Mouse (Mus musculus): ENCODE data around the gene Sdcbp2. TPM values are rescaled to one million over a fixed set of nuclear protein-coding genes. Genes with fewer than 3 reads are reported as not detected.

Sdcbp2 gene
- polyA plus RNA-seq, 1 experiment from 2014 or later: 14.1 TPM

DNA sequence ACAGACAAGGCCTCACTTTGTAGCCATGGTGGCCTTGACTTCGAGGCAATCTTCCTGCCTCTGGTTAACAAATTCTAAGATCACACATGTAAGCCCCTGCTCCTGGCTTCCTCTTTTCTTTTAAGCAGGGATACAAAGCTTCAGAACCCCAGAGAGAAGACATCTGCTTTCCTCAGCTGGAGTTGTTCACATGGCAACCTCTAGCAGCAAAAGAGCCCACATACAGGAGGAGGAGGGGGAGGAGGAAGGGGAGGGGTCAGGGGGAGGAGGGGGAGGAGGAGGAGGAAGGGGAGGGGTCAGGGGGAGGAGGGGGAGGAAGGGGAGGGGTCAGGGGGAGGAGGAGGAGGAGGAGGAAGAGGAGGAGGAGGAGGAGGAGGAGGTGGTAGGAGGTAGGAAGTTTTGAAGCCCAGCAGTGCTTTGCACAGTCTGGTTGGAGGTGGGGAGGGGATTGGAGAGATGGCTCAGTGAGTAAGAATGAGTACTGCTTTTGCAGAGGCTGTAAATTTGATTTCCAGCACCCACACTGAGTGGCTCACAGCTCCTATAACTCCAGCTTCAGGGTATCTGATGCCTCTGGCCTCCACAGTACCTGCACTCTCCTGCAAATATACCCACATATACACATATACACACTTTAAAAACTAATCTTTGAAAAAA, 36.3 kb upstream of the Sdcbp2 start:
- H3K4me2 ChIP-seq (replicated peaks; ENCODE audit: low read depth, low read length): no peak overlapping the region; the same call in 1 of the 2 replicates
- no peak overlapping the region for H3K9ac ChIP-seq (replicated peaks; ENCODE audit: low read depth, low read length)
- no peak overlapping the region for H3K4me3 ChIP-seq (ENCODE audit: low read depth, low read length)
- H3K27me3 ChIP-seq (ENCODE audit: control insufficient read depth, insufficient read depth, low read length): no peaks in the 10 kb centered on the region
- peak; percentile 53; the same call in 1 of the 2 replicates for ATAC-seq (ENCODE audit: insufficient number of reproducible peaks, insufficient read depth, low FRiP score, low read depth)
- no peaks in the 10 kb centered on the region for H3K9me3 ChIP-seq (ENCODE audit: control insufficient read depth, low read depth, low read length)
- 0 out of 2 replicates have a peak, but pooled peaks cover 6% of the 10 kb centered on the region for H3K4me1 ChIP-seq (ENCODE audit: control insufficient read depth, insufficient read depth, low read length)
- H3K27ac ChIP-seq (ENCODE audit: low read length): peak overlapping the region; percentile 76
- 31% methylated on average over 1 of the region's 1 CpGs for WGBS
- no peaks in the 10 kb centered on the region for H3K36me3 ChIP-seq (ENCODE audit: control insufficient read depth, insufficient read depth, low read length)

DNA sequence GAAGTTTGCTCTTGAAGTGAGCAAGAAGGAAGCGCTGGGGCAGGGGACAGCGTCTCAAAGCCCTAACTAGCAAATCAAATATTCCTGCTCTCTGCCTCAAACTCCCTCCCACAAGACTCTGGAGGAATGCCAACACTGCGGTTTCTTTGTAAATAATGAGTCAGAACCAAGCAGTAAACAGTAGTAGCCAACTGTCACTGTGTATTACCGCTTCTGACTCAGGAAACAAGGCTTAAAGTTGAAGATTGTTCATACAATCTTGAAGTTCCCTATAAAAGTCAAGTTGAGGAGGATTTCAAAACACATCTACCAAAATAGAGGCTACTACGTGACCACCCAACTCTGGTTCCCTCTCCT, 35.8 kb upstream of the Sdcbp2 start:
- 40% methylated on average over 5 of the region's 5 CpGs for WGBS
- Histone ChIP-seq H3K4me1 (ENCODE audit: control insufficient read depth, insufficient read depth, low read length) (0 out of 2 replicates have a peak, but pooled peaks cover 6% of the 10 kb centered on the region), H3K36me3 (ENCODE audit: control insufficient read depth, insufficient read depth, low read length) (no peaks in the 10 kb centered on the region), H3K27ac (ENCODE audit: low read length) (peak overlapping the region; percentile 76), H3K4me3 (ENCODE audit: low read depth, low read length) (no peak overlapping the region), H3K9ac (replicated peaks; ENCODE audit: low read depth, low read length) (no peak overlapping the region), H3K27me3 (ENCODE audit: control insufficient read depth, insufficient read depth, low read length) (no peaks in the 10 kb centered on the region), H3K4me2 (replicated peaks; ENCODE audit: low read depth, low read length) (no peak overlapping the region; the same call in 1 of the 2 replicates), H3K9me3 (ENCODE audit: control insufficient read depth, low read depth, low read length) (no peaks in the 10 kb centered on the region)
- peak; percentile 34; the same call in 1 of the 2 replicates for ATAC-seq (ENCODE audit: insufficient number of reproducible peaks, insufficient read depth, low FRiP score, low read depth)

DNA sequence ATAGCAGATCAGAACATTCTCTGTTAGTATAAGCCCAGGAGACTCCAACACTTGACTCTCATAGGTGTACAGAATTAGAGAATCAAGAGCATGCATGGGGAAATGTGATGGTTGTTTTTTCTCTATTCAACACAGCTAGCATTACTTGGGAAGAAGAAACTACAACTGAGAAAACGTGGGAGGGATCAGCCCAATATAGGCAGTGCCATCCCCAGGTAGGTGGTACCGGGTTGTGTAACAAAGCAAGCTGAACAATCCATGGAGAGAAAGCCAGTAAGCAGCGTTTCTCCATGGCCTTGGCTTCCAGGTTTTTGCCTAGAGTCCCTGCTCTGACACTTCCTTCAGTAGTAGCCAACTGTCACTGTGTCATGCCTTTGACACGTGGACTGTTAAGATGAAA, 33.8 kb upstream of the Sdcbp2 start:
- Histone ChIP-seq H3K27me3 (ENCODE audit: control insufficient read depth, insufficient read depth, low read length) (no peaks in the 10 kb centered on the region), H3K36me3 (ENCODE audit: control insufficient read depth, insufficient read depth, low read length) (no peaks in the 10 kb centered on the region), H3K4me3 (ENCODE audit: low read depth, low read length) (no peak overlapping the region), H3K4me1 (ENCODE audit: control insufficient read depth, insufficient read depth, low read length) (peaks cover 10% of the 10 kb centered on the region; the same call in 1 of the 2 replicates), H3K27ac (ENCODE audit: low read length) (no peak overlapping the region), H3K4me2 (replicated peaks; ENCODE audit: low read depth, low read length) (no peak overlapping the region), H3K9me3 (ENCODE audit: control insufficient read depth, low read depth, low read length) (no peaks in the 10 kb centered on the region), H3K9ac (replicated peaks; ENCODE audit: low read depth, low read length) (no peak overlapping the region)
- ATAC-seq (ENCODE audit: insufficient number of reproducible peaks, insufficient read depth, low FRiP score, low read depth): no peak
- WGBS: 61% methylated on average over 4 of the region's 4 CpGs

DNA sequence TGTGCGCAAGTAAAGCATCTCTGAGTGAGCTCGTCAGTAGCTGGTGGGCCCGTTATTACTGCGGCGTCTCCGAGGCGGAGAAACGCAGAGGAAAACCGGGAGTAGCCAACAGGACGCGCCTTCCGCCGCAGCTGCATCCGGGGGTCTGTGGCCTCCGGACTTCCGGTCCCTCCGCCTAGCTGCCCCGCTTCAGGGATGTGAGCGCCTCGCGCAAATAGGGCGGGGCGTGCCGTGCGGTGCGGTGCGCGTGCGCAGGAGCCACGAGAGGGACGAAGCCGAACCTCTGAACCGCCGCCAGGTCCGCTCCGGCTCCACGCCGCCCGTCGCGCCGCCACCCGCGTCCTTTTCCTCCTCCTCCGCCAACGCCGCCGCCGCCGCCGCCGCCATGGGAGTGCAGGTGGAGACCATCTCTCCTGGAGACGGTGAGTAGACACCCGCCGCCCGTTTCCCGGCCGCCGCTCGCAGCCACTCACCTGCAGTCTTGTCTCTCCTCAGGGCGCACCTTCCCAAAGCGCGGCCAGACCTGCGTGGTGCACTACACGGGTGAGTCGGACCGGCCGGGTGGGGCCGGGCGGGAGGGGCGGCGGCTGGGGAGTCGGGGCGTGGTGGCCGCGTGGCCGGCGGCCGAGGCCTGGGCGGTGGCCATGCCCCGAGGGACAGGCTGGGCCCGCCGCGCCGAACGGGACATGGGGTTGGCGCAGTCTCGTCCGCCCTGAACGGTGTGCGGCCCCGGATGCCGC, 29.9 kb upstream of the Sdcbp2 start, which contains the start of gene Fkbp1a:
Fkbp1a (plus strand) TSS at position 161 of the 740 bp plus-strand sequence.
- H3K4me2 ChIP-seq (replicated peaks; ENCODE audit: low read depth, low read length): peak within 1 kb of the TSS; percentile 82
- H3K9me3 ChIP-seq (ENCODE audit: control insufficient read depth, low read depth, low read length): no peaks in the 10 kb centered on the region
- H3K4me1 ChIP-seq (ENCODE audit: control insufficient read depth, insufficient read depth, low read length): peaks cover 23% of the 10 kb centered on the region
- peaks cover 21% of the 10 kb centered on the region; the same call in 1 of the 2 replicates for H3K36me3 ChIP-seq (ENCODE audit: control insufficient read depth, insufficient read depth, low read length)
- no peaks in the 10 kb centered on the region for H3K27me3 ChIP-seq (ENCODE audit: control insufficient read depth, insufficient read depth, low read length)
- ATAC-seq (ENCODE audit: insufficient number of reproducible peaks, insufficient read depth, low FRiP score, low read depth): peak; percentile 96
- H3K27ac ChIP-seq (ENCODE audit: low read length): peak within 1 kb of the TSS; percentile 97
- peak within 1 kb of the TSS; percentile 94 for H3K4me3 ChIP-seq (ENCODE audit: low read depth, low read length)
- under 1% methylated on average over 80 of the region's 93 CpGs for WGBS
- H3K9ac ChIP-seq (replicated peaks; ENCODE audit: low read depth, low read length): peak within 1 kb of the TSS; percentile 92

DNA sequence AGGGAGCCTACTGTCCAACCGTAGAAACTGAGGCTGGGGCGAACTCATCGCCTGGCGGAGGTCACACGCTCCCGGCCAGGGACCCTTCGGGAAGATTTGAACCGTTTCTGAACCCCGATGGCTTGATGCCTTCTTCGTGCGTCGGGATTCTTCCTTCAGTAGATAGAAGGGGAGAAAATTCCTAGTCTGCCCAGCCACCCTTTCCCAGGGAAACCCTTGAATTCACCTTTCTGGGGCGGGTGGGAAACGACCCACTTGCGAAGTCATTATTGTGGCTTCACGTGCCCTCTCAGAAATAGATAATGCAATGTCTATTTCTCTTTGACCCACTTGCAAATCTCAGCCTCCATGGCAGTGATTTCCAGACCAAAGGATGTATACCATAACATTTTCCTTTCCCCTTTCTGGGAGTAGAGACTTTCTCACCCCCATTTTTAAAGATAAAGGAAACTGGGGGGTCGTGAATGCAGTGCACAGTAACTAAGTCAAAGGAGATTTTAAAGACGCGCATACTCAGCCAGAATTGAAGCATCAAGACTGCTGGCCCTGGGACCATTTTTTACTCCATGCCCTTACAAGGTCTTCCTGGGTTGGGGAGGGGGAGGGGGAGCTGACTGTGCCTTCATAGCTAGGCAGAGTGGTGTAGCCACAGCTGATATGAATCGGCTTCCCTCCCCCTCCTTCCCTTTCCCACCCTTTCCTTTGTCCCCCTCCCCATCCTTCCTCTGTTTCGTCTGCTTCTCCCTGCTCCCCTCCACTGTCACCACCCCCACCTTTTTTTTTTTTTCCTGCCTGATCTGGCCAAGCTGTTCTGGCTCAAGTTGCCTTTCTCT, 29.1 kb upstream of the Sdcbp2 start:
- H3K9me3 ChIP-seq (ENCODE audit: control insufficient read depth, low read depth, low read length): no peaks in the 10 kb centered on the region
- peak overlapping the region; percentile 92 for H3K9ac ChIP-seq (replicated peaks; ENCODE audit: low read depth, low read length)
- no peaks in the 10 kb centered on the region for H3K27me3 ChIP-seq (ENCODE audit: control insufficient read depth, insufficient read depth, low read length)
- peak overlapping the region; percentile 97 for H3K27ac ChIP-seq (ENCODE audit: low read length)
- peak overlapping the region; percentile 82 for H3K4me2 ChIP-seq (replicated peaks; ENCODE audit: low read depth, low read length)
- ATAC-seq (ENCODE audit: insufficient number of reproducible peaks, insufficient read depth, low FRiP score, low read depth): peak; percentile 25; the same call in 1 of the 2 replicates
- peak overlapping the region; percentile 94 for H3K4me3 ChIP-seq (ENCODE audit: low read depth, low read length)
- peaks cover 25% of the 10 kb centered on the region; the same call in 1 of the 2 replicates for H3K36me3 ChIP-seq (ENCODE audit: control insufficient read depth, insufficient read depth, low read length)
- under 1% methylated on average over 21 of the region's 21 CpGs for WGBS
- H3K4me1 ChIP-seq (ENCODE audit: control insufficient read depth, insufficient read depth, low read length): peaks cover 23% of the 10 kb centered on the region

DNA sequence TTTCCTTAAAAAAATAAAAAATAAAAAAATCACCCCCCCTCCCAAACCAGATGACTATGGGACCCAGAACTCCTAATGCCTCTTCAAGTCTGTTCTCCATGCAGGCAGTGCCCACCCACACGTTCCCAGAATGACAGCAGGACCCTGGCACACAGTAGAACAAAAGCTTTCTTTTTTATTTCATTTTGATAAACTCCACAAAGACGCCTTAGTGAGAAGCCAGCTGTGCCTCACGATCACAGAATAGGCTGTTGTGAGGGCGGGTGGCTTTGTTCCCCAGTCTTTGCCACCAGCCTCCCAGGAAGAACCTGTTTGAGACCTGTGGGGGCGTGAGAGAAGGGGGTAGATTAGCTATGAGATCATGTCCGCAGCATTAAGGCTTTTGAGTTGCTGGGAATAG, 27.7 kb upstream of the Sdcbp2 start:
- peaks cover 31% of the 10 kb centered on the region; the same call in 1 of the 2 replicates for H3K36me3 ChIP-seq (ENCODE audit: control insufficient read depth, insufficient read depth, low read length)
- H3K27me3 ChIP-seq (ENCODE audit: control insufficient read depth, insufficient read depth, low read length): no peaks in the 10 kb centered on the region
- H3K4me3 ChIP-seq (ENCODE audit: low read depth, low read length): no peak overlapping the region; the same call in 1 of the 2 replicates
- ATAC-seq (ENCODE audit: insufficient number of reproducible peaks, insufficient read depth, low FRiP score, low read depth): no peak
- 67% methylated on average over 6 of the region's 6 CpGs for WGBS
- H3K27ac ChIP-seq (ENCODE audit: low read length): no peak overlapping the region
- H3K4me2 ChIP-seq (replicated peaks; ENCODE audit: low read depth, low read length): peak overlapping the region; percentile 16
- H3K4me1 ChIP-seq (ENCODE audit: control insufficient read depth, insufficient read depth, low read length): peaks cover 23% of the 10 kb centered on the region
- H3K9ac ChIP-seq (replicated peaks; ENCODE audit: low read depth, low read length): no peak overlapping the region
- H3K9me3 ChIP-seq (ENCODE audit: control insufficient read depth, low read depth, low read length): no peaks in the 10 kb centered on the region

DNA sequence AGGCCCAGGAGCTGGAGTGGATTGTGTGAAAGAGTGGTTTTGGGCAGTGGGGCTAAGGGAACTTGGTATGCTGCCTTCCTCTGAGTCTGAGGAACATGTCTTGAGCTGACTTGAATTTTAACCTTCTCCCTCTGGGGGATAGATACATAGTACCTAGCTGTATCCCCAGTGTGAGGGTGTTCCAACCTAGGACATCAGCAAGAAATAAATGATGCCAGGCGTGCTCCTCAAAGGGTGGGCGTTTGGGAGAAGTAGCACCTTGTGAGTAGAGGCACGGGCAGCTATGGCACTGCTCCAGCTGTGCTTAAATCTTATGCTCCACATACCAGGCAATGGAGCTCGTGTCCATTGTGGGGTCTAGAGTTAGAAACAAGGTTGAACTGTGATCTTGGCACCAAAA, 25.9 kb upstream of the Sdcbp2 start:
- H3K9me3 ChIP-seq (ENCODE audit: control insufficient read depth, low read depth, low read length): no peaks in the 10 kb centered on the region
- no peak overlapping the region for H3K4me3 ChIP-seq (ENCODE audit: low read depth, low read length)
- WGBS: 90% methylated on average over 4 of the region's 4 CpGs
- H3K27me3 ChIP-seq (ENCODE audit: control insufficient read depth, insufficient read depth, low read length): no peaks in the 10 kb centered on the region
- H3K27ac ChIP-seq (ENCODE audit: low read length): no peak overlapping the region
- H3K4me1 ChIP-seq (ENCODE audit: control insufficient read depth, insufficient read depth, low read length): peaks cover 23% of the 10 kb centered on the region
- H3K4me2 ChIP-seq (replicated peaks; ENCODE audit: low read depth, low read length): no peak overlapping the region
- no peak for ATAC-seq (ENCODE audit: insufficient number of reproducible peaks, insufficient read depth, low FRiP score, low read depth)
- peaks cover 48% of the 10 kb centered on the region for H3K36me3 ChIP-seq (ENCODE audit: control insufficient read depth, insufficient read depth, low read length)
- no peak overlapping the region for H3K9ac ChIP-seq (replicated peaks; ENCODE audit: low read depth, low read length)

DNA sequence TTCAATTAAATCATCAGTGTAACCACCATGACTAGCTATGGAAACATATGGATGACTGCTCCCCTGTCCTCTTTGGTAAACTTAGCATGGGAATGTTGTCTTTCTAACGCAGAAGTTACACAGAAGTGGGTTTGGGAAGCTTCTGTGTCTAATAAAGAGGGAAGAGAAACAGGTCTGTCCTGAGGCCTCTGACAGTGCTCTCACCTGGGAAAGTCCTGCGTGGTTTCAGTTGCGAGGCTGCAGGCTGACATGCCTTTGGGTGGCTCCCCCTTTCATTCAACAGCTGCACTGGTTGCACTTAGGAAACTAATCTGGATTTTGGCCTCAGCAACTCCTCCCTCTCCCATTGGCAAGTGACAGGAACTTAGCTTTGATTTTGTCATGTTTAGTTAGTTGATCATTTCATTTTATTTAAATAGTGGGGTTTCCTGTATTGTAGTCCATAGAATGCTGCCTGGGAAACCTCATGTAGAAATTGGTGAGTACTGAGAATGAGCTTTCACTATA, 22.8 kb upstream of the Sdcbp2 start:
- no peak for ATAC-seq (ENCODE audit: insufficient number of reproducible peaks, insufficient read depth, low FRiP score, low read depth)
- H3K27ac ChIP-seq (ENCODE audit: low read length): no peak overlapping the region
- no peaks in the 10 kb centered on the region for H3K27me3 ChIP-seq (ENCODE audit: control insufficient read depth, insufficient read depth, low read length)
- H3K9me3 ChIP-seq (ENCODE audit: control insufficient read depth, low read depth, low read length): no peaks in the 10 kb centered on the region
- 89% methylated on average over 3 of the region's 3 CpGs for WGBS
- no peak overlapping the region for H3K9ac ChIP-seq (replicated peaks; ENCODE audit: low read depth, low read length)
- H3K4me2 ChIP-seq (replicated peaks; ENCODE audit: low read depth, low read length): no peak overlapping the region
- peaks cover 10% of the 10 kb centered on the region for H3K4me1 ChIP-seq (ENCODE audit: control insufficient read depth, insufficient read depth, low read length)
- peaks cover 61% of the 10 kb centered on the region for H3K36me3 ChIP-seq (ENCODE audit: control insufficient read depth, insufficient read depth, low read length)
- no peak overlapping the region for H3K4me3 ChIP-seq (ENCODE audit: low read depth, low read length)
